Mouse (Mus musculus): Measurements from ENCODE around the gene Smpd3.

Smpd3 gene

GRCm38 (mm10) chr8:106262343-106262742 lies 75.4 kb downstream of the Smpd3 start:
- H3K27me3 ChIP-seq (ENCODE audit: control insufficient read depth, insufficient read depth, low read length, poor library complexity, severe bottlenecking): no peaks in the 10 kb centered on the region
- no peak for DNase-seq (ENCODE audit: low read depth, low spot score)
- H3K36me3 ChIP-seq (ENCODE audit: control insufficient read depth, insufficient read depth, low read length, poor library complexity, severe bottlenecking): no peaks in the 10 kb centered on the region

- Histone ChIP-seq H3K36me3 (ENCODE audit: control insufficient read depth, insufficient read depth, low read length, poor library complexity, severe bottlenecking) (no peaks in the 10 kb centered on the region), H3K27me3 (ENCODE audit: control insufficient read depth, insufficient read depth, low read length, poor library complexity, severe bottlenecking) (no peaks in the 10 kb centered on the region)
- DNase-seq (ENCODE audit: low read depth, low spot score): no peak
Observed at GRCm38 (mm10) chr8:106260894-106261293, 76.9 kb downstream of the Smpd3 start.

GRCm38 (mm10) chr8:106259579-106260255 lies 78.1 kb downstream of the Smpd3 start:
- no peak for DNase-seq (ENCODE audit: low read depth, low spot score)
- no peaks in the 10 kb centered on the region for H3K27me3 ChIP-seq (ENCODE audit: control insufficient read depth, insufficient read depth, low read length, poor library complexity, severe bottlenecking)
- H3K36me3 ChIP-seq (ENCODE audit: control insufficient read depth, insufficient read depth, low read length, poor library complexity, severe bottlenecking): no peaks in the 10 kb centered on the region

- Histone ChIP-seq H3K36me3 (ENCODE audit: control insufficient read depth, insufficient read depth, low read length, poor library complexity, severe bottlenecking) (no peaks in the 10 kb centered on the region; the same call in 1 of the 2 replicates), H3K27me3 (ENCODE audit: control insufficient read depth, insufficient read depth, low read length, poor library complexity, severe bottlenecking) (no peaks in the 10 kb centered on the region)
- DNase-seq (ENCODE audit: low read depth, low spot score): peak; percentile 62
Observed at GRCm38 (mm10) chr8:106258169-106258568, 79.6 kb downstream of the Smpd3 start.

- no peak for DNase-seq (ENCODE audit: low read depth, low spot score)
- H3K36me3 ChIP-seq (ENCODE audit: control insufficient read depth, insufficient read depth, low read length, poor library complexity, severe bottlenecking): peaks cover 15% of the 10 kb centered on the region
- H3K27me3 ChIP-seq (ENCODE audit: control insufficient read depth, insufficient read depth, low read length, poor library complexity, severe bottlenecking): no peaks in the 10 kb centered on the region
Observed at GRCm38 (mm10) chr8:106250186-106250585, 87.6 kb downstream of the Smpd3 start.

DNA sequence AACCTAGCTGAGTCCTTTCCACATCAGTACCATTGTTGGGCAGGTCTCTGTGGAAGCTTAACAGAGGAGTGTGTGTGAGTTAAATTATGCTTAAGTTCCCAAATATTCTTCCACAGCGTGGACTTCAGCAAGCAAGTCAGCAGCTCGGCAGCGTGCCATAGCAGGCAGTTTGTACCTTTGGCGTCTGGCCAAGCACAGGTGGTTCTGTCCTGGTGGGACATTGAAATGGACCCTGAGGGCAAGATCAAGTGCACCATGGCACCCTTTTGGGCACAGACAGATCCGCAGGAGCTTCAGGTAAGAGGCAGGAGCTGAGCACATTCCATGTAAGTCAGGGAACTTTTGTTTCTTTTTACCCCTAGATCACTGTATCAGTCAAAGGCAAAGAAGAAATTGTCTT lies 100.7 kb downstream of the Smpd3 start:
- DNase-seq (ENCODE audit: low read depth, low spot score): no peak
- H3K27me3 ChIP-seq (ENCODE audit: control insufficient read depth, insufficient read depth, low read length, poor library complexity, severe bottlenecking): no peaks in the 10 kb centered on the region
- peaks cover 16% of the 10 kb centered on the region for H3K36me3 ChIP-seq (ENCODE audit: control insufficient read depth, insufficient read depth, low read length, poor library complexity, severe bottlenecking)

GRCm38 (mm10) chr8:106234567-106235261 lies 103.1 kb downstream of the Smpd3 start:
- Histone ChIP-seq H3K36me3 (ENCODE audit: control insufficient read depth, insufficient read depth, low read length, poor library complexity, severe bottlenecking) (peaks cover 16% of the 10 kb centered on the region), H3K27me3 (ENCODE audit: control insufficient read depth, insufficient read depth, low read length, poor library complexity, severe bottlenecking) (no peaks in the 10 kb centered on the region)
- DNase-seq (ENCODE audit: low read depth, low spot score): no peak

DNA sequence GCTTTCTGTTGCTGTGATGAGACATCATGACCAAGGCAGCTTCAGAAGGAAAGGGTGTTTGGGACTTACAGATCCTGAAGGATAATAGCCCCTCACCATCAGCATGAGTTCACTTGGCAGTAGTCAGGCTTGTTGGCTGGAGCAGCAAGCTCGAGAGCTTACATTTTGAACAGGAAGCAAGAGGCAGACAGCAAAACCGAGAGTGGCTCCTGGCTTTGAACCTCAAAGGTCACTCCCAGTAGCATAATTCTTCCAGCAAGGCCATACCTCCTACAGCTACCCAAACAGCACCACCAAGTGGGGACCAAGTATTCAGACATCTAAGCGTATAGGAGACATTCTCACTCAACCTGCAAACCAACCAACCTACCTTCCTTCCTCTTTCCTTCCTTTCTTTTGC lies 105.0 kb downstream of the Smpd3 start:
- peaks cover 14% of the 10 kb centered on the region for H3K36me3 ChIP-seq (ENCODE audit: control insufficient read depth, insufficient read depth, low read length, poor library complexity, severe bottlenecking)
- DNase-seq (ENCODE audit: low read depth, low spot score): peak; percentile 13
- no peaks in the 10 kb centered on the region for H3K27me3 ChIP-seq (ENCODE audit: control insufficient read depth, insufficient read depth, low read length, poor library complexity, severe bottlenecking)

DNA sequence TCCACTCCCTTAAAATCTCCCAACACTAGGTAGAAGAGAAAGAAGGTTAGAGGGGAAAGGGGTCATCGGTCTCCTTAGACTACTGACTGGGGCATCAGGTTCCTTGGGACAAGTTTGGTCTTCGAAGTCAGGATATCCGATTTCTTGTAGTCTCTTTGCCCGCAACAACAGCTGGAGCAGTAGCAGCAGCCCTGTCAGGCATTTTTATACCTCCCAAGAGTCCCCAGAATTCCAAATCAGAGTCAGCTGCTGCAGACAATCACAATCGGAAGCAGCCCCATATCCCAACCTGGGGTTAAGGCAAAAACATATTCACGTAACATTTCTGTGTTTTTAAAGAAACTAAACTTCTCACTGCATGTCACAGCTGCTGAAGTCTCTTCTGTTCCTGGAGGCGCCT lies 106.3 kb downstream of the Smpd3 start:
- Histone ChIP-seq H3K36me3 (ENCODE audit: control insufficient read depth, insufficient read depth, low read length, poor library complexity, severe bottlenecking) (peaks cover 11% of the 10 kb centered on the region), H3K27me3 (ENCODE audit: control insufficient read depth, insufficient read depth, low read length, poor library complexity, severe bottlenecking) (no peaks in the 10 kb centered on the region)
- DNase-seq (ENCODE audit: low read depth, low spot score): no peak

GRCm38 (mm10) chr8:106226589-106226988 lies 111.2 kb downstream of the Smpd3 start:
- Histone ChIP-seq H3K27me3 (ENCODE audit: control insufficient read depth, insufficient read depth, low read length, poor library complexity, severe bottlenecking) (no peaks in the 10 kb centered on the region), H3K36me3 (ENCODE audit: control insufficient read depth, insufficient read depth, low read length, poor library complexity, severe bottlenecking) (peaks cover 6% of the 10 kb centered on the region; the same call in 1 of the 2 replicates)
- DNase-seq (ENCODE audit: low read depth, low spot score): peak; percentile 69

DNA sequence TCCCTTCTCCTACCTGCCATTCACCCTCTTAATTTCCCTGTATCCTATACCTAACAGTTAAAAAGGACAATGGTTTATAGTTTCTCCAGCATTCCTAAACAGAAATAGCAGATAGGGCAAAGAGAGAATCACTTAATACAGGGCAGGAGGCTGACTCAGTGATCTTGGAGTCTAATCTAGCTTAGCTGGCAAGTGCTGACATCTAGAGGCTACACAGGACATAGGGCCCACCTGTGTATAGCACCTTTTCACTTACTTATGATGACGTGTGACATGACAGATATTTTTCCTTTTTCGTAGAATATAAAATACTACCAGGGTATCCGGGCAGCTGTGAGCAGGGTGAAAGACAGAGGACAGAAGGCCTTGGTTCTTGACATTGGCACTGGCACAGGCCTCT lies 118.2 kb downstream of the Smpd3 start:
- DNase-seq (ENCODE audit: low read depth, low spot score): no peak
- H3K36me3 ChIP-seq (ENCODE audit: control insufficient read depth, insufficient read depth, low read length, poor library complexity, severe bottlenecking): peaks cover 1% of the 10 kb centered on the region
- no peaks in the 10 kb centered on the region for H3K27me3 ChIP-seq (ENCODE audit: control insufficient read depth, insufficient read depth, low read length, poor library complexity, severe bottlenecking)

GRCm38 (mm10) chr8:106213959-106214358 lies 123.8 kb downstream of the Smpd3 start:
- H3K27me3 ChIP-seq (ENCODE audit: control insufficient read depth, insufficient read depth, low read length, poor library complexity, severe bottlenecking): no peaks in the 10 kb centered on the region
- DNase-seq (ENCODE audit: low read depth, low spot score): no peak
- H3K36me3 ChIP-seq (ENCODE audit: control insufficient read depth, insufficient read depth, low read length, poor library complexity, severe bottlenecking): no peaks in the 10 kb centered on the region; the same call in 1 of the 2 replicates

GRCm38 (mm10) chr8:106211421-106211820 lies 126.4 kb downstream of the Smpd3 start:
- H3K36me3 ChIP-seq (ENCODE audit: control insufficient read depth, insufficient read depth, low read length, poor library complexity, severe bottlenecking): no peaks in the 10 kb centered on the region
- DNase-seq (ENCODE audit: low read depth, low spot score): no peak
- no peaks in the 10 kb centered on the region for H3K27me3 ChIP-seq (ENCODE audit: control insufficient read depth, insufficient read depth, low read length, poor library complexity, severe bottlenecking)

GRCm38 (mm10) chr8:106210821-106211345 lies 126.9 kb downstream of the Smpd3 start, which contains the start of the genes Slc7a6os and Prmt7:
Gene Slc7a6os (minus strand): TSS chr8:106210935.
Gene Prmt7 (plus strand): TSS chr8:106210936.
- peak; percentile 93 for DNase-seq (ENCODE audit: low read depth, low spot score)
- no peaks in the 10 kb centered on the region for H3K27me3 ChIP-seq (ENCODE audit: control insufficient read depth, insufficient read depth, low read length, poor library complexity, severe bottlenecking)
- no peaks in the 10 kb centered on the region for H3K36me3 ChIP-seq (ENCODE audit: control insufficient read depth, insufficient read depth, low read length, poor library complexity, severe bottlenecking)

GRCm38 (mm10) chr8:106210035-106210731 lies 127.6 kb downstream of the Smpd3 start:
- H3K27me3 ChIP-seq (ENCODE audit: control insufficient read depth, insufficient read depth, low read length, poor library complexity, severe bottlenecking): no peaks in the 10 kb centered on the region
- H3K36me3 ChIP-seq (ENCODE audit: control insufficient read depth, insufficient read depth, low read length, poor library complexity, severe bottlenecking): no peaks in the 10 kb centered on the region

More at GRCm38 (mm10) chr8:106210035-106210731, 127.6 kb downstream of the Smpd3 start:
- DNase-seq (ENCODE audit: low read depth, low spot score): no peak
